ENCODE assay signal across 8 mouse cellular contexts in the genomic region with DNA sequence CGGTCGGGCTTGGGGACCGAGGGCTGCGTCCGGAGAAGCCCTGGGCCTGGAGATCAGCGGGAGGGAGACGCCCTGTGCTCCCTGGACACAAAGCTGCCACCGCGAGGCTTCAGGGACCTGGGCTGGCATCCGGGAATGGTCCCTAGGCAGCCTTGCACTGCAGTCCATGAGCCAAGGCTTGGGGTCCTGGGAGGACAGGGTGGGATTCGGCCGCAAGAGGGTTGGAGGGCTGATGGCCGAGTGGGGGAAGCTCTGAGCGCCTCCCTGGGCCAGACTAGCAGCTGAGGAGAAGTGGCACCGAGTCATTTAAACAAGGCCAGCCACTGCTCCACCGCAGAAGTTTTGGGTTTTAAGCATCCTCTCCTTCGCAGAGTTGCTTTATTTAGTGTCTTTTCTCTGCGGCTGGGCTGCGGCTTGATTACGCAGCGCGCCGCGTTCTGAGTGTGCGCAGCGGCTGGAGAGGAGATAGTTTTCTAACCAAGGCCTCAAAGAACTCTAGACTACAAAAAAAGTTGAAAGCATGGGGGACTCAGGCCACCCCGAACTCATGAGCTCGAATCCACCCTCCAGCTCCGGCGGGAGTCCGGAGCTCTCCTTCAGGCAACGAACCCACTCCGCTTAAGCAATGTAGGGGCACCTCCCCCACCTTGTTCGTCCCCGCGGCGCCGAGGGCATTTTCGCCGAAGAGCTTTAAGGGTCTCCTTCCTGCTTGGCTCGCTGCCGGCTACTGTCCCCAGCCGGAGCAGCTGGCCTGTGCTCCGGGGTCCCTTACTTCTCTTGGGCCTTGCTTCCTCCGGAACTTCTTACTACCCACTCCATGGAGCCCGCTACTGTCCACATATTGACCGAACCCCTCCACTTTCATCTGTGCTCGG.
A peak's percentile ranks its signal among the peaks of the same experiment; 100 is the strongest.
DNase-seq lines count a peak whose midpoint lies in the region; ATAC-seq and TF ChIP-seq lines count a peak whose summit lies in the region.

No protein-coding gene starts in this region.

- peak; percentile 49 to 59 for DNase-seq in adrenal gland, adult 18-20 months (ENCODE audit: low spot score in 2 of 2)
- DNase-seq in adrenal gland, adult 2 months = no peak
- DNase-seq in CH12.LX (ENCODE audit: extremely low read depth) (no peak), MN1 (ENCODE audit: low spot score) (no peak)
- no peak for DNase-seq in liver, adult 2 months (ENCODE audit: extremely low read depth, low read depth, low spot score)
- DNase-seq in naive thymus-derived CD4-positive, alpha-beta T cell, adult 2 months (ENCODE audit: low read depth) = peak; percentile 76

- peaks cover 8% of the 10 kb centered on the region for H3K79me2 ChIP-seq in CH12.LX (replicated peaks; ENCODE audit: control insufficient read depth, extremely low read depth, insufficient read depth, poor library complexity, severe bottlenecking)
- H3K79me2 ChIP-seq in liver, adult 2 months (ENCODE audit: control insufficient read depth, insufficient read depth, low read length) = no peaks in the 10 kb centered on the region

- peak overlapping the region; percentile 27 to 70 (median 56) for H3K4me3 ChIP-seq in CH12.LX (replicated peaks in 1 of 3; ENCODE audit: low read depth in 2 of 3, low read length in 2 of 3, poor library complexity in 1 of 3)
- H3K4me3 ChIP-seq in embryonic facial prominence, embryonic 12.5 days = peak overlapping the region; percentile 59
- H3K4me3 ChIP-seq in heart, embryonic 16.5 days (ENCODE audit: low read length) = peak overlapping the region; percentile 61
- peak overlapping the region; percentile 62 for H3K4me3 ChIP-seq in liver, adult 2 months (ENCODE audit: insufficient read depth, low read depth, low read length)

- dilution Hi-C loops in CH12.LX (cut with MboI; ENCODE audit: extremely low pct_ligation_motif_present, extremely low pct_unique_long_range_greater_than_20kb, low sequenced_read_pairs) = no loop called here

- peaks cover 3 to 26% of the 10 kb centered on the region in 2 experiments; a peak in 2 of 4 replicates for H3K4me1 ChIP-seq in CH12.LX (ENCODE audit: control insufficient read depth in 1 of 2, insufficient read depth in 2 of 2)
- peaks cover 8% of the 10 kb centered on the region; the same call in 1 of the 2 replicates for H3K4me1 ChIP-seq in embryonic facial prominence, embryonic 12.5 days
- H3K4me1 ChIP-seq in heart, embryonic 16.5 days (ENCODE audit: control insufficient read depth, insufficient read depth, low read length) = peaks cover 9% of the 10 kb centered on the region
- peaks cover 6% of the 10 kb centered on the region; the same call in 1 of the 2 replicates for H3K4me1 ChIP-seq in liver, adult 2 months (ENCODE audit: control insufficient read depth, insufficient read depth, low read length)

- no peak for TF ChIP-seq RAD21 in CH12.LX (IDR thresholded peaks at IDR 0.05; ENCODE audit: low read depth, low read length)

- WGBS in embryonic facial prominence, embryonic 12.5 days = under 1% methylated on average over 48 of the region's 48 CpGs
- WGBS in heart, embryonic 16.5 days = under 1% methylated on average over 48 of the region's 48 CpGs
- 1% methylated on average over 48 of the region's 48 CpGs for WGBS in liver, adult 2 months

- peaks cover 41% of the 10 kb centered on the region for H3K9me3 ChIP-seq in CH12.LX (replicated peaks; ENCODE audit: low read length)
- no peaks in the 10 kb centered on the region for H3K9me3 ChIP-seq in embryonic facial prominence, embryonic 12.5 days
- H3K9me3 ChIP-seq in heart, embryonic 16.5 days (replicated peaks; ENCODE audit: control insufficient read depth, low read length) = no peaks in the 10 kb centered on the region

- peak overlapping the region; percentile 35 for H3K9ac ChIP-seq in CH12.LX (ENCODE audit: insufficient read depth, low read depth)
- H3K9ac ChIP-seq in embryonic facial prominence, embryonic 12.5 days = peak overlapping the region; percentile 67
- peak overlapping the region; percentile 72 for H3K9ac ChIP-seq in heart, embryonic 16.5 days (ENCODE audit: low read length)
- peak overlapping the region; percentile 68 for H3K9ac ChIP-seq in liver, adult 2 months (ENCODE audit: low read depth, low read length)

- no peak for TF ChIP-seq CTCF in CH12.LX (conservative IDR thresholded peaks at IDR 0.05 in 1 of 2, IDR thresholded peaks at IDR 0.05 in 1 of 2; ENCODE audit: low read depth in 2 of 2, low read length in 2 of 2)
- TF ChIP-seq CTCF in liver, adult 2 months (IDR thresholded peaks at IDR 0.05; ENCODE audit: low read depth, low read length) = no peak

- peak; percentile 29; the same call in 1 of the 2 replicates for ATAC-seq in embryonic facial prominence, embryonic 12.5 days (ENCODE audit: insufficient number of reproducible peaks, insufficient read depth, low FRiP score, low TSS enrichment)
- ATAC-seq in heart, embryonic 16.5 days (replicated peaks; ENCODE audit: extremely low read depth, insufficient read depth, low FRiP score) = peak; percentile 16

- TF ChIP-seq POLR2A in CH12.LX (IDR thresholded peaks at IDR 0.05; ENCODE audit: low read depth, low read length) = no peak
- no peak for TF ChIP-seq POLR2A in liver, adult 2 months (IDR thresholded peaks at IDR 0.05; ENCODE audit: extremely low read depth, insufficient read depth, low read length)

- H3K36me3 ChIP-seq in CH12.LX (replicated peaks in 1 of 2; ENCODE audit: control insufficient read depth in 1 of 2, insufficient read depth in 1 of 2, low read length in 1 of 2) = peaks cover 0 to 41% of the 10 kb centered on the region in 2 experiments
- H3K36me3 ChIP-seq in embryonic facial prominence, embryonic 12.5 days = no peaks in the 10 kb centered on the region
- H3K36me3 ChIP-seq in heart, embryonic 16.5 days (ENCODE audit: control insufficient read depth, insufficient read depth) = no peaks in the 10 kb centered on the region
- no peaks in the 10 kb centered on the region for H3K36me3 ChIP-seq in liver, adult 2 months (ENCODE audit: control insufficient read depth, insufficient read depth, low read length)

- peak overlapping the region; percentile 18; the same call in 1 of the 2 replicates for H3K4me2 ChIP-seq in CH12.LX (ENCODE audit: insufficient read depth, low read depth, poor library complexity, severe bottlenecking)
- peak overlapping the region; percentile 98 for H3K4me2 ChIP-seq in embryonic facial prominence, embryonic 12.5 days (replicated peaks)
- H3K4me2 ChIP-seq in heart, embryonic 16.5 days (ENCODE audit: low read depth, low read length) = peak overlapping the region; percentile 97

- no peak for TF ChIP-seq EP300 in CH12.LX (IDR thresholded peaks at IDR 0.05; ENCODE audit: low read length)

- peak overlapping the region; percentile 58 for H3K27ac ChIP-seq in CH12.LX (ENCODE audit: insufficient read depth, low read depth)
- peak overlapping the region; percentile 74 for H3K27ac ChIP-seq in embryonic facial prominence, embryonic 12.5 days
- H3K27ac ChIP-seq in heart, embryonic 16.5 days (ENCODE audit: low read length) = peak overlapping the region; percentile 57
- no peak overlapping the region for H3K27ac ChIP-seq in liver, adult 2 months (replicated peaks; ENCODE audit: insufficient read depth, low read depth, low read length)

- no peaks in the 10 kb centered on the region for H3K27me3 ChIP-seq in CH12.LX (replicated peaks)
- H3K27me3 ChIP-seq in embryonic facial prominence, embryonic 12.5 days = peaks cover 29% of the 10 kb centered on the region
- peaks cover 40% of the 10 kb centered on the region for H3K27me3 ChIP-seq in heart, embryonic 16.5 days (ENCODE audit: control insufficient read depth, insufficient read depth, low read length)
- H3K27me3 ChIP-seq in liver, adult 2 months (ENCODE audit: control insufficient read depth, insufficient read depth, low read length) = peaks cover 5% of the 10 kb centered on the region

- in situ Hi-C loops in CH12.LX (cut with MboI; ENCODE audit: low pct_ligation_motif_present, low pct_unique_long_range_greater_than_20kb, low sequenced_read_pairs) = loop anchor here (5.0 kb wide), 1 partner anchor 131 kb away; no protein-coding TSS in a partner anchor

TF ChIP-seq in CH12.LX, 34 proteins besides CTCF, POLR2A, EP300 and RAD21:
- no peak for TF ChIP-seq IRF4 (IDR thresholded peaks at IDR 0.05; ENCODE audit: low read depth, low read length)
- peak; percentile 61 for TF ChIP-seq NRF1 (IDR thresholded peaks at IDR 0.05; ENCODE audit: low read depth, low read length)
- TF ChIP-seq BHLHE40 (IDR thresholded peaks at IDR 0.05; ENCODE audit: low read depth, low read length) = 0 out of 2 replicates have a peak, but pooled peaks have one; percentile 13
- no peak for TF ChIP-seq MXI1 (IDR thresholded peaks at IDR 0.05; ENCODE audit: low read depth, low read length)
- no peak for TF ChIP-seq ZC3H11A (IDR thresholded peaks at IDR 0.05; ENCODE audit: low read depth, low read length)
- no peak for TF ChIP-seq ZKSCAN1 (IDR thresholded peaks at IDR 0.05; ENCODE audit: borderline replicate concordance, low read depth, low read length)
- TF ChIP-seq UBTF (IDR thresholded peaks at IDR 0.05; ENCODE audit: low read depth, low read length) = no peak
- TF ChIP-seq USF2 (conservative IDR thresholded peaks at IDR 0.05; ENCODE audit: low read depth, low read length) = no peak
- TF ChIP-seq MAZ (IDR thresholded peaks at IDR 0.05; ENCODE audit: low read depth, low read length) = 0 out of 2 replicates have a peak, but pooled peaks have one; percentile 41
- no peak for TF ChIP-seq CHD1 (IDR thresholded peaks at IDR 0.05; ENCODE audit: low read depth, low read length)
- 0 out of 2 replicates have a peak, but pooled peaks have one; percentile 17 for TF ChIP-seq TBP (conservative IDR thresholded peaks at IDR 0.05; ENCODE audit: low read depth, low read length)
- TF ChIP-seq JUND (conservative IDR thresholded peaks at IDR 0.05; ENCODE audit: low read depth, low read length) = no peak
- no peak for TF ChIP-seq SMC3 (IDR thresholded peaks at IDR 0.05; ENCODE audit: low read depth, low read length)

Comparison
In these comparisons a context has a peak if more than half of its experiments do, and no peak if none do; other contexts are left out.
1. DNase-seq: peak in adrenal gland, adult 18-20 months (2 of 2) and naive thymus-derived CD4-positive, alpha-beta T cell, adult 2 months (single experiment); none in adrenal gland, adult 2 months (single experiment), CH12.LX (single experiment), liver, adult 2 months (single experiment) and MN1 (single experiment).
2. H3K4me2 ChIP-seq: peak in every context shown above with its lines; median percentile 98 in embryonic facial prominence, embryonic 12.5 days; 97 in heart, embryonic 16.5 days; 18 in CH12.LX.
3. Peak in every context shown above with its lines, with median percentiles within 50 percentile points of each other: H3K4me3 ChIP-seq and H3K9ac ChIP-seq.